Mouse (Mus musculus) heart, embryonic 11.5 days (tissue): ENCODE data around the gene Hoxc5. TPM values are rescaled to one million over a fixed set of nuclear protein-coding genes. Genes with fewer than 3 reads are reported as not detected.

Experiments used
- ATAC-seq: fragments of 200-750 bp; cut with Nextera tagmentation; replicated peaks from 2 replicates; pipeline ENCODE4 v1.8.0; 2017; ENCODE audit warnings: moderate library complexity; ENCODE audit not compliant: insufficient number of reproducible peaks, low FRiP score, low TSS enrichment
- H3K27ac ChIP-seq: fragments of 300-500 bp; sonication (generic); 2 replicates; pipeline ENCODE4 v1.5.1; 2014; ENCODE audit warnings: mild to moderate bottlenecking, low read depth, low read length
- H3K27me3 ChIP-seq: fragments of 300-500 bp; sonication (generic); 2 replicates; pipeline ENCODE4 v1.6.1; 2014; ENCODE audit warnings: mild to moderate bottlenecking, low read length, mixed read lengths; ENCODE audit not compliant: control insufficient read depth, insufficient read depth
- H3K36me3 ChIP-seq: fragments of 300-500 bp; sonication (generic); 2 replicates; pipeline ENCODE4 v1.6.1; 2014; ENCODE audit warnings: mild to moderate bottlenecking, low read length, moderate library complexity, mixed read lengths; ENCODE audit not compliant: control insufficient read depth, insufficient read depth
- H3K4me1 ChIP-seq: fragments of 300-500 bp; sonication (generic); 2 replicates; pipeline ENCODE4 v1.6.1; 2014; ENCODE audit warnings: low read length; ENCODE audit not compliant: control insufficient read depth, insufficient read depth
- H3K4me2 ChIP-seq: fragments of 300-500 bp; sonication (generic); 2 replicates; pipeline ENCODE4 v1.6.1; 2014; ENCODE audit warnings: mild to moderate bottlenecking, moderate library complexity
- H3K4me3 ChIP-seq: fragments of 300-500 bp; sonication (generic); 2 replicates; pipeline ENCODE4 v1.5.1; 2014; ENCODE audit warnings: low read depth, low read length
- H3K9ac ChIP-seq: fragments of 300-500 bp; sonication (generic); 2 replicates; pipeline ENCODE4 v1.6.1; 2014; ENCODE audit warnings: mild to moderate bottlenecking, low read depth, low read length, moderate library complexity
- H3K9me3 ChIP-seq: fragments of 300-500 bp; sonication (generic); replicated peaks from 2 replicates; pipeline ENCODE4 v1.6.1; 2016; ENCODE audit warnings: low read length; ENCODE audit not compliant: control insufficient read depth
- WGBS: fragments of 180-500 bp; shearing (Covaris S2); extraction: QIAGEN DNeasy Blood & Tissue Kit; methylation state at CpG from one replicate; pipeline ENCODE4 v1.1.7; 2014; ENCODE audit not compliant: insufficient replicate concordance; 5-methylcytosine and 5-hydroxymethylcytosine counted together
- polyA plus RNA-seq: library from polyadenylated mRNA; unstranded; fragments of >200 nt; fragmentation: Nextera tagmentation; extraction: Ambion mirVana; gene quantifications from 2 replicates; pipeline ENCODE4 v1.2.1, GENCODE M21; 2014

The Hoxc5 gene
- polyA plus RNA-seq, 1 experiment from 2014 or later = 1.7 TPM

GRCm38 (mm10) chr15:102987124-102987833, 20.0 kb downstream of the Hoxc5 start:
- Histone ChIP-seq H3K27ac (no peak overlapping the region), H3K4me3 (no peak overlapping the region), H3K4me2 (no peak overlapping the region), H3K9me3 (no peaks in the 10 kb centered on the region), H3K27me3 (peaks cover 99% of the 10 kb centered on the region), H3K4me1 (no peaks in the 10 kb centered on the region), H3K9ac (no peak overlapping the region), H3K36me3 (no peaks in the 10 kb centered on the region)
- WGBS = 3% methylated on average over 21 of the region's 21 CpGs
- ATAC-seq = 0 out of 2 replicates have a peak, but pooled peaks have one; percentile 31

DNA sequence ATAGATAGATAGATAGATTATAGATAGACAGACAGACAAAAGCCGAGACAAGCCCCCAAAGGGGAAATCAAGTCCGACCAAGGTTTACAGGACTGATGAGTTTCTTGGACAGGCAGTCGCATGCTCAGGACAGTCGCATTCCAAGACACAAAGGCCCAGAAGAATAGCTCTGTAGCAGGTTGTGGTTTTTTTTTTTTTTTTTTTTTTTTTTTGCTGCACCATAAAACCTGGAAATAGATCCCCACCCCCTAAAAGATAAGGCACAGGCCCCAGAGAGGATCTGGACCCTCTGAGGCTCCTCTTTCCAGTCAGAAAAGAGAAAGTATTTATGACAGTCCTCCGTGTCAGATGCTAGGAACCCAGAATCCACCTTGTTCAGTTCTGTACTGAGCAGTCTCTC, 20.8 kb downstream of the Hoxc5 start:
- peaks cover 99% of the 10 kb centered on the region for H3K27me3 ChIP-seq
- H3K36me3 ChIP-seq = no peaks in the 10 kb centered on the region
- no peak overlapping the region for H3K27ac ChIP-seq
- 20% methylated on average over 5 of the region's 5 CpGs for WGBS
- H3K4me3 ChIP-seq = no peak overlapping the region
- H3K9me3 ChIP-seq = no peaks in the 10 kb centered on the region
- no peak for ATAC-seq
- H3K4me2 ChIP-seq = no peak overlapping the region
- no peaks in the 10 kb centered on the region for H3K4me1 ChIP-seq
- H3K9ac ChIP-seq = no peak overlapping the region

GRCm38 (mm10) chr15:102990461-102991397, 23.5 kb downstream of the Hoxc5 start, which contains the start of gene Hoxc8:
TSS of gene Hoxc8 (plus strand) at chr15:102990607.
- Histone ChIP-seq H3K36me3 (no peaks in the 10 kb centered on the region), H3K4me3 (no peak within 1 kb of the TSS), H3K4me2 (peak within 1 kb of the TSS; percentile 22; the same call in 1 of the 2 replicates), H3K27ac (no peak within 1 kb of the TSS), H3K9me3 (no peaks in the 10 kb centered on the region), H3K27me3 (peaks cover 97% of the 10 kb centered on the region), H3K9ac (no peak within 1 kb of the TSS), H3K4me1 (no peaks in the 10 kb centered on the region)
- no peak for ATAC-seq
- WGBS = 2% methylated on average over 65 of the region's 69 CpGs

GRCm38 (mm10) chr15:102991782-102992181, 24.5 kb downstream of the Hoxc5 start:
- no peak for ATAC-seq
- H3K4me1 ChIP-seq = no peaks in the 10 kb centered on the region
- no peaks in the 10 kb centered on the region for H3K36me3 ChIP-seq
- WGBS = 3% methylated on average over 7 of the region's 7 CpGs
- peaks cover 97% of the 10 kb centered on the region for H3K27me3 ChIP-seq
- no peak overlapping the region for H3K4me2 ChIP-seq
- no peaks in the 10 kb centered on the region for H3K9me3 ChIP-seq
- H3K4me3 ChIP-seq = no peak overlapping the region
- no peak overlapping the region for H3K27ac ChIP-seq
- H3K9ac ChIP-seq = no peak overlapping the region

DNA sequence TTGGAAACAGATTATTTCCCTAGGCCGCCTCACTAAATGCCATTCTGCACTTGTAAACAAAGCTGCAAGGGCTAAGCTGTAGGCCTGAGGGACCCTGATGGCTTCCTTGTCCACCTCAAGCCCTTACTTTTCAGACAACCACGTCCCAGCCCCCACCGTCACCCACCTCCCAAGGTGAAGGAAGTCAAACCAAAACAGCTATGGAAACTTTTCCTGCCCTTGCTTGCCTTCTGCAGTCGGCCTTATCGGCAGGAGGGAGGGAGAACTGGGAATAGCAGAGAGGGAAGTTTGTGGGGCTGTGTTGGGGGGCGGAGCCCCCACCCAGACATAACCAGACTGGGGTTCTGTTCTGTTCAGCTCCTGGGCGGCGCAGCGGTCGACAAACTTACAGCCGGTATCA, 25.0 kb downstream of the Hoxc5 start:
- H3K4me2 ChIP-seq = no peak overlapping the region
- 2% methylated on average over 11 of the region's 11 CpGs for WGBS
- H3K9ac ChIP-seq = no peak overlapping the region
- peaks cover 96% of the 10 kb centered on the region for H3K27me3 ChIP-seq
- H3K4me1 ChIP-seq = no peaks in the 10 kb centered on the region
- H3K4me3 ChIP-seq = no peak overlapping the region
- no peaks in the 10 kb centered on the region for H3K36me3 ChIP-seq
- ATAC-seq = no peak
- no peaks in the 10 kb centered on the region for H3K9me3 ChIP-seq
- no peak overlapping the region for H3K27ac ChIP-seq

DNA sequence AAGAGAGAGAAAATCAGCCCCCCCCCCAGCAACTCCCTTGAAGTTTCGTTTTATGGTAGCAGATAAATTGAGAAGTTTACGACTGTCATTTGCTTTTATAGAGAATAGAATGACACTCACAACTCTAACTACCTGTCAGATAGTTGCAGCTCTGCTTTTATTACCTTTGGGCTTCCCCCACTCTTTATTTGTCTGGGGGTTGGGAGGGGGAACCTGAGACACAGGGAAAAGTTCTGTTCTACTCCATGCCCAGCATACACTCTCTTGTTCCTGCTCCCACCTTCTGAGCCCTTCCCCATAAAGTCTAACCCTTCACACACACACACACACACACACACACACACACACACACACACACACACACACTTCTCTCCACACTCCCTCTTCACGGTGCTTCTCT, 25.6 kb downstream of the Hoxc5 start:
- H3K27ac ChIP-seq = no peak overlapping the region
- no peak overlapping the region for H3K9ac ChIP-seq
- WGBS = 1% methylated on average over 3 of the region's 3 CpGs
- H3K36me3 ChIP-seq = no peaks in the 10 kb centered on the region
- H3K4me1 ChIP-seq = no peaks in the 10 kb centered on the region
- H3K4me3 ChIP-seq = no peak overlapping the region
- H3K4me2 ChIP-seq = no peak overlapping the region
- no peaks in the 10 kb centered on the region for H3K9me3 ChIP-seq
- no peak for ATAC-seq
- H3K27me3 ChIP-seq = peaks cover 96% of the 10 kb centered on the region

DNA sequence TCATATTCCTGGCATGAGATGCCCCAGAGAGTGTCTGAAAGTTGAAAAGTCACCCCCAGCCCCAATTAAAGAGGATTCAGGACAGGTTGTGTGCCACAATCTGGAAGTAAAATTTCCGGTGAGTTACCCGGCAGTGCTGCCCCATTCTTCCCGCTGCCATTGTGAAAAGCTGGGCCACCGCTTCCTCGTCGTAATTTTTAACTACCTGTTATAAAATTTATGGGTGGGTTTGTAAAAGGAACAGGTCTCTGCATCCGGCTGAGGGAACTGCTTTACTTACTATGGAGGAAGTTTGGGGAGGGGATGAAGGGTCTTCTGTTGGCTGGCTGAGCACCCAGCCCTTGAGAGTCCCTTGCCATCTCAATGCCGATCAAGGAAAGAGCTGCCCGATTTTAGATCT, 29.3 kb downstream of the Hoxc5 start:
- Histone ChIP-seq H3K4me1 (peaks cover 19% of the 10 kb centered on the region; the same call in 1 of the 2 replicates), H3K9me3 (no peaks in the 10 kb centered on the region), H3K27me3 (peaks cover 97% of the 10 kb centered on the region), H3K4me3 (no peak overlapping the region), H3K4me2 (no peak overlapping the region), H3K36me3 (no peaks in the 10 kb centered on the region), H3K27ac (no peak overlapping the region), H3K9ac (no peak overlapping the region)
- WGBS = 4% methylated on average over 9 of the region's 9 CpGs
- no peak for ATAC-seq

DNA sequence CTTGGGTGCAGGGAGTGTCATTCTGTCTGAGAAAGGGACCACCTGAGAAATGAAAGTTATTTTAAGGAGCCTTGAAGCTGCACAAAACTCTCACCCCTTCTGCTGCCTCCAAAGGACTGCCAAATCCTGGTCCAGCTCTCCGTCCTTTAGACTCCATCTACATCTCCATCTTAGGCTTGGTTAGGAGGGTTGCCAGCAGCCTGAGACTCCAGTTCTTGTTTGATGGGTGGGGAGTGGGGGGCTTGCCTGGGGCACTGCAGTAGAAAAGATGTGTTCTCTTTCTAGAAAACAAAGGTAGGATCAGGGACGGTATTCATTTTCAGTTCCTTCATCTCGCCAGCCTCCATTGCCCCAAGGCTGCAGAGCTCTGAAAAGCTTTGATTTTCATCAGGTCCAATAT, 30.2 kb downstream of the Hoxc5 start:
- H3K4me3 ChIP-seq = no peak overlapping the region
- no peaks in the 10 kb centered on the region for H3K9me3 ChIP-seq
- WGBS = 1% methylated on average over 3 of the region's 3 CpGs
- H3K4me1 ChIP-seq = peaks cover 19% of the 10 kb centered on the region; the same call in 1 of the 2 replicates
- no peak overlapping the region for H3K9ac ChIP-seq
- ATAC-seq = no peak
- H3K27ac ChIP-seq = no peak overlapping the region
- H3K27me3 ChIP-seq = peaks cover 97% of the 10 kb centered on the region
- H3K4me2 ChIP-seq = no peak overlapping the region
- no peaks in the 10 kb centered on the region for H3K36me3 ChIP-seq
